Mouse (Mus musculus): ENCODE measurements around the gene Dppa5a. TPM values are rescaled to one million over a fixed set of nuclear protein-coding genes. Genes with fewer than 3 reads are reported as not detected.

Dppa5a gene
- polyA plus RNA-seq, 1 experiment: 0.47 TPM

- H3K4me3 ChIP-seq (ENCODE audit: control insufficient read depth, low read depth, low read length): no peak overlapping the region
- peaks cover 11% of the 10 kb centered on the region for H3K4me1 ChIP-seq (ENCODE audit: control insufficient read depth, insufficient read depth, low read length)
- H3K36me3 ChIP-seq (ENCODE audit: control insufficient read depth, insufficient read depth, low read length): no peaks in the 10 kb centered on the region
- TF ChIP-seq CTCF (IDR thresholded peaks at IDR 0.05; ENCODE audit: control insufficient read depth, insufficient read depth, insufficient replicate concordance, low read depth, low read length) (no peak), POLR2A (IDR thresholded peaks at IDR 0.05; ENCODE audit: control insufficient read depth, low read depth, low read length) (no peak)
- no peak overlapping the region for H3K27ac ChIP-seq (ENCODE audit: control insufficient read depth, insufficient read depth, low read depth, low read length)
- no peaks in the 10 kb centered on the region for H3K27me3 ChIP-seq (ENCODE audit: control insufficient read depth, insufficient read depth, low read length)
Measured at GRCm38 (mm10) chr9:78393741-78394140, 25.8 kb upstream of the Dppa5a start.

GRCm38 (mm10) chr9:78389981-78390380 lies 22.0 kb upstream of the Dppa5a start:
- no peak overlapping the region for H3K4me3 ChIP-seq (ENCODE audit: control insufficient read depth, low read depth, low read length)
- peaks cover 3% of the 10 kb centered on the region for H3K4me1 ChIP-seq (ENCODE audit: control insufficient read depth, insufficient read depth, low read length)
- no peak overlapping the region for H3K27ac ChIP-seq (ENCODE audit: control insufficient read depth, insufficient read depth, low read depth, low read length)
- no peaks in the 10 kb centered on the region for H3K36me3 ChIP-seq (ENCODE audit: control insufficient read depth, insufficient read depth, low read length)
- no peaks in the 10 kb centered on the region for H3K27me3 ChIP-seq (ENCODE audit: control insufficient read depth, insufficient read depth, low read length)
- no peak for TF ChIP-seq CTCF (IDR thresholded peaks at IDR 0.05; ENCODE audit: control insufficient read depth, insufficient read depth, insufficient replicate concordance, low read depth, low read length)
- no peak for TF ChIP-seq POLR2A (IDR thresholded peaks at IDR 0.05; ENCODE audit: control insufficient read depth, low read depth, low read length)

GRCm38 (mm10) chr9:78386947-78387346 lies 19.0 kb upstream of the Dppa5a start:
- no peak for TF ChIP-seq CTCF (IDR thresholded peaks at IDR 0.05; ENCODE audit: control insufficient read depth, insufficient read depth, insufficient replicate concordance, low read depth, low read length)
- H3K27ac ChIP-seq (ENCODE audit: control insufficient read depth, insufficient read depth, low read depth, low read length): no peak overlapping the region
- peaks cover 3% of the 10 kb centered on the region; the same call in 1 of the 2 replicates for H3K4me1 ChIP-seq (ENCODE audit: control insufficient read depth, insufficient read depth, low read length)
- H3K4me3 ChIP-seq (ENCODE audit: control insufficient read depth, low read depth, low read length): no peak overlapping the region
- H3K36me3 ChIP-seq (ENCODE audit: control insufficient read depth, insufficient read depth, low read length): no peaks in the 10 kb centered on the region
- H3K27me3 ChIP-seq (ENCODE audit: control insufficient read depth, insufficient read depth, low read length): no peaks in the 10 kb centered on the region

GRCm38 (mm10) chr9:78385893-78386292 lies 17.9 kb upstream of the Dppa5a start:
- H3K27me3 ChIP-seq (ENCODE audit: control insufficient read depth, insufficient read depth, low read length): no peaks in the 10 kb centered on the region
- no peak overlapping the region for H3K27ac ChIP-seq (ENCODE audit: control insufficient read depth, insufficient read depth, low read depth, low read length)
- H3K4me1 ChIP-seq (ENCODE audit: control insufficient read depth, insufficient read depth, low read length): peaks cover 3% of the 10 kb centered on the region; the same call in 1 of the 2 replicates
- no peaks in the 10 kb centered on the region for H3K36me3 ChIP-seq (ENCODE audit: control insufficient read depth, insufficient read depth, low read length)
- H3K4me3 ChIP-seq (ENCODE audit: control insufficient read depth, low read depth, low read length): no peak overlapping the region
- no peak for TF ChIP-seq POLR2A (IDR thresholded peaks at IDR 0.05; ENCODE audit: control insufficient read depth, low read depth, low read length)
- TF ChIP-seq CTCF (IDR thresholded peaks at IDR 0.05; ENCODE audit: control insufficient read depth, insufficient read depth, insufficient replicate concordance, low read depth, low read length): no peak

- no peaks in the 10 kb centered on the region for H3K27me3 ChIP-seq (ENCODE audit: control insufficient read depth, insufficient read depth, low read length)
- H3K27ac ChIP-seq (ENCODE audit: control insufficient read depth, insufficient read depth, low read depth, low read length): no peak within 1 kb of the TSS
- peak within 1 kb of the TSS; percentile 37 for H3K4me3 ChIP-seq (ENCODE audit: control insufficient read depth, low read depth, low read length)
- H3K36me3 ChIP-seq (ENCODE audit: control insufficient read depth, insufficient read depth, low read length): no peaks in the 10 kb centered on the region
- no peak for TF ChIP-seq CTCF (IDR thresholded peaks at IDR 0.05; ENCODE audit: control insufficient read depth, insufficient read depth, insufficient replicate concordance, low read depth, low read length)
- no peak for TF ChIP-seq POLR2A (IDR thresholded peaks at IDR 0.05; ENCODE audit: control insufficient read depth, low read depth, low read length)
- no peaks in the 10 kb centered on the region; the same call in 1 of the 2 replicates for H3K4me1 ChIP-seq (ENCODE audit: control insufficient read depth, insufficient read depth, low read length)
Measured at GRCm38 (mm10) chr9:78378113-78378785, 10.3 kb upstream of the Dppa5a start, which contains the start of gene Ooep. TSS of gene Ooep (minus strand) at chr9:78378725.

GRCm38 (mm10) chr9:78377546-78377945 lies 9.6 kb upstream of the Dppa5a start:
- H3K4me3 ChIP-seq (ENCODE audit: control insufficient read depth, low read depth, low read length): no peak overlapping the region; the same call in 1 of the 2 replicates
- no peak overlapping the region for H3K27ac ChIP-seq (ENCODE audit: control insufficient read depth, insufficient read depth, low read depth, low read length)
- TF ChIP-seq POLR2A (IDR thresholded peaks at IDR 0.05; ENCODE audit: control insufficient read depth, low read depth, low read length) (no peak), CTCF (IDR thresholded peaks at IDR 0.05; ENCODE audit: control insufficient read depth, insufficient read depth, insufficient replicate concordance, low read depth, low read length) (no peak)
- H3K27me3 ChIP-seq (ENCODE audit: control insufficient read depth, insufficient read depth, low read length): no peaks in the 10 kb centered on the region
- H3K36me3 ChIP-seq (ENCODE audit: control insufficient read depth, insufficient read depth, low read length): no peaks in the 10 kb centered on the region
- H3K4me1 ChIP-seq (ENCODE audit: control insufficient read depth, insufficient read depth, low read length): no peaks in the 10 kb centered on the region; the same call in 1 of the 2 replicates

GRCm38 (mm10) chr9:78375486-78375885 lies 7.5 kb upstream of the Dppa5a start:
- no peak overlapping the region for H3K27ac ChIP-seq (ENCODE audit: control insufficient read depth, insufficient read depth, low read depth, low read length)
- TF ChIP-seq CTCF (IDR thresholded peaks at IDR 0.05; ENCODE audit: control insufficient read depth, insufficient read depth, insufficient replicate concordance, low read depth, low read length) (no peak), POLR2A (IDR thresholded peaks at IDR 0.05; ENCODE audit: control insufficient read depth, low read depth, low read length) (no peak)
- no peaks in the 10 kb centered on the region for H3K36me3 ChIP-seq (ENCODE audit: control insufficient read depth, insufficient read depth, low read length)
- no peaks in the 10 kb centered on the region for H3K27me3 ChIP-seq (ENCODE audit: control insufficient read depth, insufficient read depth, low read length)
- H3K4me1 ChIP-seq (ENCODE audit: control insufficient read depth, insufficient read depth, low read length): no peaks in the 10 kb centered on the region; the same call in 1 of the 2 replicates
- H3K4me3 ChIP-seq (ENCODE audit: control insufficient read depth, low read depth, low read length): no peak overlapping the region
